In the genomic region with DNA sequence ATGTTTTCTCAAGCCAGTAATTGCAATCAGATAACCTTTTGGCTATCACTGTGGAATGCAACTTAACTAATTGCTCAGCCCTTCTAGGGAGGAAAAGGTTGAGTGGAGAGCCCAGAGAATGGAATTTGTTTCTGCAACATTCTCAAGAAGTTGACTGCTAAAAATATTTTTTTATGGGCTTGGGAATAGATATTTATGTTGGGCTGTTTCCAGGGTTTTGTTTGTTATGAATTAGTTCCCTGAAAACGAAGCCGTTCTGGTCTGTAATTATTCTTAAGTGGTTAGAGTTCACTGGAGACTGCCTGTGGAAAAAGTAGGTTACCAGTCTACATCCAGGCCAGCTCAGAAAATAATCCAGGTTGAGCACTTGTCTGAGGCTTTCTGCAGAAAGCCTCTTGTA, we compare ENCODE assay signal across 8 mouse cellular contexts. TPM values are rescaled to one million over a fixed set of nuclear protein-coding genes. Genes with fewer than 3 reads are reported as not detected.
DNase-seq lines count a peak whose midpoint lies in the region; ATAC-seq and TF ChIP-seq lines count a peak whose summit lies in the region.

No protein-coding gene starts in this region.

- peaks cover 18% of the 10 kb centered on the region for H3K4me1 ChIP-seq in forebrain, embryonic 13.5 days
- H3K4me1 ChIP-seq in forebrain, embryonic 12.5 days, result peaks cover 17% of the 10 kb centered on the region
- H3K4me1 ChIP-seq in limb, embryonic 15.5 days, result peaks cover 15% of the 10 kb centered on the region
- H3K4me1 ChIP-seq in stomach, postnatal 0 days (replicated peaks; ENCODE audit: control insufficient read depth, insufficient read depth), result 0 out of 2 replicates have a peak, but pooled peaks cover 4% of the 10 kb centered on the region

- DNase-seq in retina, postnatal 1 day, result peak; percentile 42
- no peak for DNase-seq in retina, embryonic 14.5 days (ENCODE audit: low spot score)
- DNase-seq in stomach, postnatal 0 days (ENCODE audit: low spot score), result no peak
- no peak for DNase-seq in spleen, postnatal 14 days (ENCODE audit: low spot score in 2 of 2)
- no peak for DNase-seq in thymus, postnatal 36 days

- ATAC-seq in forebrain, embryonic 13.5 days, result no peak
- ATAC-seq in forebrain, embryonic 12.5 days (ENCODE audit: low FRiP score), result no peak
- no peak for ATAC-seq in limb, embryonic 15.5 days (ENCODE audit: insufficient number of reproducible peaks, low FRiP score, low TSS enrichment, low read depth)
- ATAC-seq in stomach, postnatal 0 days (ENCODE audit: low FRiP score, low TSS enrichment), result no peak

- TF ChIP-seq CTCF in stomach, postnatal 0 days (IDR thresholded peaks at IDR 0.05; ENCODE audit: low read depth), result no peak

- peak overlapping the region; percentile 21; the same call in 1 of the 2 replicates for H3K9ac ChIP-seq in forebrain, embryonic 13.5 days
- H3K9ac ChIP-seq in forebrain, embryonic 12.5 days, result no peak overlapping the region
- no peak overlapping the region for H3K9ac ChIP-seq in limb, embryonic 15.5 days
- no peak overlapping the region for H3K9ac ChIP-seq in stomach, postnatal 0 days (ENCODE audit: low read length)

- TF ChIP-seq EP300 in stomach, postnatal 0 days (optimal IDR thresholded peaks at IDR 0.05), result no peak

- 77% methylated on average over 2 of the region's 2 CpGs for WGBS in forebrain, embryonic 13.5 days
- 84% methylated on average over 2 of the region's 2 CpGs for WGBS in forebrain, embryonic 12.5 days
- 30% methylated on average over 2 of the region's 2 CpGs for WGBS in limb, embryonic 15.5 days
- WGBS in stomach, postnatal 0 days, result 25% methylated on average over 2 of the region's 2 CpGs

- H3K27ac ChIP-seq in forebrain, embryonic 13.5 days, result no peak overlapping the region
- no peak overlapping the region for H3K27ac ChIP-seq in forebrain, embryonic 12.5 days
- H3K27ac ChIP-seq in limb, embryonic 15.5 days, result 0 out of 2 replicates have a peak overlapping the region, but pooled peaks have one; percentile 38
- peak overlapping the region; percentile 53 for H3K27ac ChIP-seq in stomach, postnatal 0 days (replicated peaks)

- no peaks in the 10 kb centered on the region for H3K9me3 ChIP-seq in forebrain, embryonic 13.5 days (replicated peaks)
- no peaks in the 10 kb centered on the region for H3K9me3 ChIP-seq in forebrain, embryonic 12.5 days
- H3K9me3 ChIP-seq in limb, embryonic 15.5 days, result no peaks in the 10 kb centered on the region
- H3K9me3 ChIP-seq in stomach, postnatal 0 days (ENCODE audit: control insufficient read depth, low read length), result no peaks in the 10 kb centered on the region

- H3K4me2 ChIP-seq in forebrain, embryonic 13.5 days, result peak overlapping the region; percentile 93
- no peak overlapping the region for H3K4me2 ChIP-seq in forebrain, embryonic 12.5 days
- no peak overlapping the region for H3K4me2 ChIP-seq in limb, embryonic 15.5 days
- H3K4me2 ChIP-seq in stomach, postnatal 0 days (replicated peaks; ENCODE audit: low read depth), result peak overlapping the region; percentile 96

- no peaks in the 10 kb centered on the region for H3K27me3 ChIP-seq in forebrain, embryonic 13.5 days
- H3K27me3 ChIP-seq in forebrain, embryonic 12.5 days, result no peaks in the 10 kb centered on the region
- H3K27me3 ChIP-seq in limb, embryonic 15.5 days, result no peaks in the 10 kb centered on the region
- H3K27me3 ChIP-seq in stomach, postnatal 0 days (ENCODE audit: control insufficient read depth, insufficient read depth, low read length), result no peaks in the 10 kb centered on the region

- H3K4me3 ChIP-seq in forebrain, embryonic 13.5 days, result 0 out of 2 replicates have a peak overlapping the region, but pooled peaks have one; percentile 70
- no peak overlapping the region for H3K4me3 ChIP-seq in forebrain, embryonic 12.5 days (replicated peaks)
- peak overlapping the region; percentile 60; the same call in 1 of the 2 replicates for H3K4me3 ChIP-seq in limb, embryonic 15.5 days
- H3K4me3 ChIP-seq in stomach, postnatal 0 days (ENCODE audit: low read depth, low read length), result 0 out of 2 replicates have a peak overlapping the region, but pooled peaks have one; percentile 57

- H3K36me3 ChIP-seq in forebrain, embryonic 13.5 days (ENCODE audit: poor library complexity, severe bottlenecking), result no peaks in the 10 kb centered on the region
- no peaks in the 10 kb centered on the region for H3K36me3 ChIP-seq in forebrain, embryonic 12.5 days (replicated peaks)
- H3K36me3 ChIP-seq in limb, embryonic 15.5 days, result no peaks in the 10 kb centered on the region
- no peaks in the 10 kb centered on the region for H3K36me3 ChIP-seq in stomach, postnatal 0 days (ENCODE audit: control insufficient read depth, insufficient read depth, low read length)

RNA-seq across cellular contexts. Expression of a gene that starts 1.6 kb away (rescaled TPM):
- 17.8 and 19.4 TPM in 2 replicates for polyA plus RNA-seq in forebrain, embryonic 13.5 days (2015; fragmentation: Nextera tagmentation; extraction: Ambion mirVana)
- 19.2 and 19.3 TPM in 2 replicates for polyA plus RNA-seq in forebrain, embryonic 12.5 days (2016; fragmentation: Nextera tagmentation; extraction: Ambion mirVana)
- 11.4 and 11.5 TPM in 2 replicates for polyA plus RNA-seq in limb, embryonic 15.5 days (2015; fragmentation: Nextera tagmentation; extraction: Ambion mirVana)
- polyA plus RNA-seq in stomach, postnatal 0 days (2015; fragmentation: Nextera tagmentation; extraction: Ambion mirVana), result 13.7 and 13.8 TPM in 2 replicates

RNA-seq across cellular contexts. Expression of a gene that starts 13.8 kb away (rescaled TPM):
- polyA plus RNA-seq in forebrain, embryonic 13.5 days (2015; fragmentation: Nextera tagmentation; extraction: Ambion mirVana), result 427 and 455 TPM in 2 replicates
- polyA plus RNA-seq in forebrain, embryonic 12.5 days (2016; fragmentation: Nextera tagmentation; extraction: Ambion mirVana), result 413 and 432 TPM in 2 replicates
- 448 and 534 TPM in 2 replicates for polyA plus RNA-seq in limb, embryonic 15.5 days (2015; fragmentation: Nextera tagmentation; extraction: Ambion mirVana)
- 515 and 522 TPM in 2 replicates for polyA plus RNA-seq in stomach, postnatal 0 days (2015; fragmentation: Nextera tagmentation; extraction: Ambion mirVana)

RNA-seq across cellular contexts. Expression of a gene that starts 51.7 kb away (rescaled TPM):
- 11.0 and 13.5 TPM in 2 replicates for polyA plus RNA-seq in forebrain, embryonic 13.5 days (2015; fragmentation: Nextera tagmentation; extraction: Ambion mirVana)
- polyA plus RNA-seq in forebrain, embryonic 12.5 days (2016; fragmentation: Nextera tagmentation; extraction: Ambion mirVana), result 17.8 and 18.3 TPM in 2 replicates
- polyA plus RNA-seq in limb, embryonic 15.5 days (2015; fragmentation: Nextera tagmentation; extraction: Ambion mirVana), result 15.5 and 16.6 TPM in 2 replicates
- polyA plus RNA-seq in stomach, postnatal 0 days (2015; fragmentation: Nextera tagmentation; extraction: Ambion mirVana), result 10.4 and 10.5 TPM in 2 replicates

Comparison
In these comparisons a context has a peak if more than half of its experiments do, and no peak if none do; other contexts are left out.
1. H3K4me2 ChIP-seq: peak in forebrain, embryonic 13.5 days (single experiment) and stomach, postnatal 0 days (single experiment); none in forebrain, embryonic 12.5 days (single experiment) and limb, embryonic 15.5 days (single experiment).
2. H3K27ac ChIP-seq: peak in limb, embryonic 15.5 days (single experiment) and stomach, postnatal 0 days (single experiment); none in forebrain, embryonic 13.5 days (single experiment) and forebrain, embryonic 12.5 days (single experiment).